Mouse (Mus musculus) embryo, embryonic 11.5 days (tissue): ENCODE data around the gene Snd1.

Experiments
- DNase-seq: peaks from one replicate; pipeline ENCODE4 v3.0.0-alpha.2; 2012; ENCODE audit warnings: low read depth, low spot score

Gene Snd1

DNA sequence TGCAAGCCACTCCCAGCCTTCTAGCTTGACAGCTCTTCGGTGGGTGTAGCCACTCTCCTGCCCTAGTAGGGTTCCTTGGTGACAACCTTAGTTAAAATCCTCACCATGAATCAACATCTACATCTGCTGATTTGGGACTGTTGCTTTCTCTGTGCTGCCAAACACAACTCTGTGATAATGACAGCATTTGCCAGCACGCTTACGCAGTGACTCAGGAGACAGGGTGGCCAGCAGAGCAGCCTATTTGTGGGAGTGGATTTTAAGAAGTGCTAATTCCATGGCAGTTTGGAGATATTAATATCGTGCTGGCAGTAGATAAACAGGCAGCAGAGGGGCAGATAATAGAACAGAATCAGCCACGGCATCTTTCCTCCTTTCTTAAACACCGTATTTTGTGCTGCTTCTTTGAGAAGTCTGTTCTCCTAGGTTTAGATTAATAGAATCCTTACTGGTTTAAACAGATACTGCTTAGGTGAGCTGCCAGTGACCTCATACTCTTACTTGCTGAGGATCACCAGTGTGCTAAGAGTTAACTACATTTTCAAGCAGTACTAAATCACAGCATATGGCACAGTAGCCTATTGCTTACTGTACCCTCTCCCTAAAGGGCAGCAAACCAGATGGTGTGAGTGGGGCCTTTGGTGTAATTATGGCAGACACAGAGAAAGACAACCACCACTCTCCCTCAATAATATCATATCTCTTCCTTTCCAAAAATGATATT, 230.6 kb downstream of the Snd1 start:
- no peak for DNase-seq

DNA sequence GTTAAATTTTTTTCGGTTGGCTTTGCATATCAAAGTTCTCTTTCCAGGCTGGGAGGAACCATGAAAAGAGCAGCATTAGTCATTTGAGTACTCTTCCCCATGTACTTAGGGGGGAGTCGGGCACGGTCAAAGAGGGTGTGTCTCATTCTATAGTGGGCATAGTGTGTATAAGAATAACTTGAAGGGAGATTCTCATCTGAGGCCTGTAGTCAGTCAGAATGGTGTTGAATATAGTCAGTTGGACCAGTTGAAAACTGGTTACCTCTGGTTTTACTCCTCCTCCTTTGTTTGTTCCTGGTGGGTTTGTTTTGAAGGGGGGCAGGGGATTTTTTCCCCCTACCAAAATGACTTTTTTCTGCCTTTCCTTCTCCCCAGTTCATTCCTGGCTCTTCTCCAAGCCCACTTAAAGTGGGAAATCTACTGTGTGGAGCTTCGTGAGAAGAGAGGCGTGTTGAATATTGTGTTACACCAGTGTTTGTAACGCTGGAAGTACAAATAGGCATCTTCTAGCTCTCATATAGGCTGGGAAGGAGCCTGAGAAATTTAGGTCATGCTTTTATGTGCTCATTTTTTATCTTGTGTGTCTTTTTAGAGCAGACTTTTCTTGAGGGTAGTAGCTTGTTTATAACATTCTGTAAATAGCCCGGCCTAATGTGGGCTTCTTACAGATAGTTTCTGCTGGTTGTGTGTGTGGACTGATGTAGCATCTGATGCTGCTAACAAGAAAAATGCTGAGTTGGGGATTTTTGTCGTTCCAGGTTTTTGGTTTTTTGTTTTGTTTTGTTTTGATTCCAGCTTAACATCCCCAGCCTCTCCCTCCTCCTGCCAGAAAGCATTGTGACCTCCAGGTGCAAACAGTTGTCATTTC, 231.4 kb downstream of the Snd1 start:
- no peak for DNase-seq

DNA sequence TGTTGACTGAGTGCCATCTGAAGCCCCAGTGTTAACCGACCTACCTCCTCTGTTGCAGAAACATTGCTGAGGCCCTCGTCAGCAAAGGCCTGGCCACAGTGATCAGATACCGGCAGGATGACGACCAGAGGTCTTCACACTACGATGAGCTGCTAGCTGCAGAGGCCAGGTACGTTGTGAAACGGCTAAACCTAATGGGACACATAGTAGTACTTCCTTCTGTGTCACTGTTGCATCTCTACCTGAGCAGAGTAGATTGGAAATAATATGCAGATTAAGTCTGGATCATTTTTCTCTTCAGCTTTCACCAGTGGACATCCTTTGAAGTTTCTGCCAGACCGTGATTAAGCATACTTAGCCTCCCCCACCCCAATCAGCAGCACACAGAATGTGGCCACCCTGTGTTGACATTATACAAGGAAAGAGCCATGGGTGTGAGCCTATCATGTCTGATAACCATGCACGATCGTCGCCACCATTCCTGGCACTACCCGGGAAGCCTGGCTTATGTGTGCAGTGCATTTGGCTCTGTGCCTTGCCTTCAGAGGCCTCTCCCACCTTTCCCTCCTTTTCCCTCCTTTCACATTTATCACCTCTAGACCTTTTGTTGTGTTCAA, 232.1 kb downstream of the Snd1 start:
- no peak for DNase-seq

DNA sequence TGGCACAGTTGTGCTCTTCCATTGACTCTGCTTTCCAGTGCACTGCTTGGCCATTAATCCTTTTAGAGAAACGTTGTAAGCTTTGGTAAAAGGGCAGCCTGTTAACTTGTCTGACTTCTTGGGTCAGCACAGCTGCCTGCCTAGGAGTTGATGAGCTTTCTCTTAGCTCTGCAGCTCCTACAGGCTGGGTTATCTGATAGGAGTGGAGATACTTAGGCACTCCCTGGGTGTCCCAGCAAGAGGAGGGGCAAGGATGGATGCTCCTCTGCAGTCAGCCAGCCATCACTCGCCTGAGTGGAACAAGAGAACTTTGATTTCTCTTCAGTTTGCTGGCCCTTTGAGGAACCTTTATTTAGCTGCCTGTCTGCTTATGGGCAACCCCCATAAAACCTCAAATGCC, 235.1 kb downstream of the Snd1 start:
- no peak for DNase-seq

DNA sequence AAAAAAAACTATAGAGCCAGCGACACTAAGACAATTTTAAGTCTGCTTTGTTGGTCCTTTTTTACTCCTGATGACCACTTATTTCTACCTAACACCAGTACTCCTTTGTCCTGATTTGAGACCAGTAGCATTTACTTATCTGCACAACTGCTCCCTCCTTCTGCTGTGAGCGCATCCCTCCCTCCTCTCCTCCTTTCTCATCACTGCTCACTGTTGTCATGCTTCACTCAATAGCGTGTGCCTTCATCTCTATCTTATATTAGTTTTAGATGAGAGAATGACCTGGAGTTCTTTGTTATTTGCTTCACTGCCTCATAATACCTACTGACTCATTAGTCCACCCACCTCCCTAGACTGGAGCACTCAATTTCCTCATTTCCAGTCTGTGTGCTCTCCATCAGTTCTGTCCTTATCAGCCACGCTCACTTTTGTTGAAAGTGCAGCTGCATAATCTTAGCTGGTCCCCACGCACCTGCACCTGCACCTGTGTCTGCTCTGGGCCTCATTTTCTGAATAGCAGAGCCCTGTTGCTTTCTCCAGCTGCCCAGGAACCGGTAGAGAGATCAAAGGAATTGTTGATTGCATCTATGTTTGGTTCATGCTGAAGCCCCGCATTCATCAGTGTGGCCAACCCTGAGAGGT, 242.4 kb downstream of the Snd1 start:
- DNase-seq = no peak

DNA sequence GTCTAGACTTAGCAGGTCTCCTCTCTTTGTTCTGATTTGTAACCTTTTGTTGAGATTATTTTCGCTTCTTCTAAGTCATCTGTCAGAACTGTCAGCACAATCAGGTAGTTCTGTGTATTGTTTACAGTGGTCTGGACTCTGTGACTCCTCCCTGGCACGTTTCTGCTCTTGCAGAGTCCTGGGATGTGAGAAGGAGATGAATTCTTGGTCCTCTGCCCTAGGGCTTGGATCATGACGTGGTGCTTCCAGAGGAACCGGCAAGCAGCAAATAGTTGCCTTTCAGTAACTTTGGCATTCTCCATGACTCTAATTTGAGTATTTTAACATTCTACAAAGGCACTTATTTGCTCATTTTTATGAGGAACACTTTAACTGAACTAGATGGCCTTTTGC, 242.9 kb downstream of the Snd1 start:
- DNase-seq = no peak

DNA sequence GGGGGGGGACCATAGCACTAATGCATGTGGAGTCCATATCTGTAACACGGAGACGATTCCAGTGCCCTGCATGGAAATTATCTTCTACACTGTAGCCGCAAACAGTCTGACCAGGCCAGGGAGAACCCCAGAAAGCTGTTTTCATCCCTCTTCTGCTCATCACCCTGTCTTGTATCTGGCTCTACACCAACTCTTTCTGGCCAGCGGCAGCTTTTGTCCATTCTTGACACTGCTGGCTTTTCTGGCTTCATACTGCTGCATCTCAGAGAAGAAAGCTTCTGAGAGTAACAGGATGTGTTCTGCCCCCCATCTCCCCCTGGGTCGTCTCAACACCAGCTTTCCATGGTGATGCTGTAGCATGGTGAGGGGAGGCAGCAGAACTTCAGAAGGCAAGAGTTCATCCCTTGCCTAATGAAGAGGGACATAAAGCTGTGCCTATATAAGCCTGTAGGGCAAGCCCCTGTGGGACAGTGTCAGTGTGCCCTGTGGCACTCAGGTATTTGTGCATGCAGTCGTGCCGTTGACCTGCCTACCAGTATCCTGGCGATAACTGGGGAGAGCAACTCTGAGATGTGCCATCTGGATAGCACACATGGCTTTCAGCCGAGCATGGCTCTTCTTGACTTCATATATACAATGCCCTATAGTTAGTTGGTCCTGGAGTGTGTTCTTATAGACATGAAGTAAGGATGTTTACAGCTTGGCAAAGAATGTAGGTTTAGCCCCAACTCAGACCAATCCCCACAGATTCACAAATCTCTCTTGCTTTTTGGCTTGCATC, 245.6 kb downstream of the Snd1 start:
- DNase-seq = no peak

DNA sequence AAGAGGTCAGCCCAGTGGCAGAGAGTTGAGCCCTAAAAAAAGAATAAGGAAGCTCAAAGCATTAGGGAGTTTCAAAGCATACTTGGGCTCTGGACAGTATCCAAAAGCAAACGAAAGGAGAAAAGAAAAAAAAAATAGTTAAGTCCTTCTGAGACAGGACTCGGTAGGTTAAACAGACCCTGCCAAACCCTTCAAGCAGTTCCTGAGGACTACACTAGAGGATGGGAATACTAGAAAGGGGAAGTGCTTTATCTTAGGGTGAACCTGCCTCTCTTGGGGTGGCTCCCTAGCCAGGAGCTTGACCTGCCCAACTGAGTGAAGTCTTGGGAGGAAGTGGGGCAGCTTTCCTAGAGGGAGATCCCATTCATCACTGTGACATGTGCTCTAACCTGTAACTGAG, 248.1 kb downstream of the Snd1 start:
- no peak for DNase-seq

DNA sequence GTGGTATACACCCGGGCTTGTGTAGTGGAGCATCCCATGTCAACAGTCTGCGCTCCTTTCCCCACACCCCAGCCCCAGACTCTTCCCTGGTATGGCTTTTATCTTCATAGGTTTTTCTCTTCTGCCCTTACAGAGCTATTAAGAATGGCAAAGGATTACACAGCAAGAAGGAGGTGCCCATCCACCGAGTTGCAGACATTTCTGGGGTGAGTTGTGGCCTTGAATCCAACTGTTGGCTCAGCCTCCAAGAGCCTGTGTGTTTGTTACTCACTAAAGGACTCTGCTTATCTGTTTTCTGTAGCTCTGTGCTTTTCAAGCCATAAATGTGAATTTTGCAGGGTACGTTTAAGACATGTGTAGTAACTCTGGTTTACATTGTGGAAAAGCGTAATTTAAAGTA, 249.8 kb downstream of the Snd1 start:
- DNase-seq = no peak

DNA sequence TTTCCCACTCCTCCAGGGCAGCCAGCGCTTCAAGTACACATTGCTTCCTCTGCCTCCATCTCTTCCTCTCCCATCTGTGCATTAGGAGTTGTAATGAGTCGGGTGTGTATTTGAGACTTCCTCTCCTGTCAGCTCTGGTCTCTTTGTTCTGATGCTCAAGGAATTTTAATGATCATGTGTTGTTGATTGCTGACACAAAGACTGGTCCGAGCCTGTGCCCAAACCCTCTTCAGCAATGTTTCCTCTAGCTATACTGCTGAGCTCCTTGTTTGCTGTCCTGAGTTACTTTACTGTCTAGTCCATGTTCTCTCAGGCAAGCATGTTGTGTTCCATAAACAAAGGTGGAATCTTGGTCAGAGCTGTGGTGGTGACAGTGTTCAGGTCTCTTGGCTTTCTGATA, 254.3 kb downstream of the Snd1 start:
- DNase-seq = no peak

DNA sequence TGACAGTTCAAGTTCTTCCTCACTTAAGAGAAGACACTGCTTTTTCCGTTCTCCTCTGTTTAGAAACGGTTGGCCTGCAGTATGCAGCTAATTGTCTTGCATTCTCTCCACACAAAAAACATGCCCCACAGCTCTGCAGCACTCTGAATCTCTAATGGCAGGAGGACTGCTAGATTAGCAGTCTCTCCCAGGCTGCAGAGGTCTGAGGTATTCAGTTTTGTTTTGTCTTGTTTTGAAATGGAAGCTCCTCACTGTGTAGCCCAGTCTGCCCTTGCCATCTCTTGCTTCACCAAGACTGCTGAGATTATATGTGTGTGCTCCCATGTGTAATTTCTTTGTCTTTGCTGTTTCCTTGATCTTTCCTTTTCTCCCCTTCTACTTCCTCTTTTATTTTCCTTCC, 254.7 kb downstream of the Snd1 start:
- DNase-seq = no peak

DNA sequence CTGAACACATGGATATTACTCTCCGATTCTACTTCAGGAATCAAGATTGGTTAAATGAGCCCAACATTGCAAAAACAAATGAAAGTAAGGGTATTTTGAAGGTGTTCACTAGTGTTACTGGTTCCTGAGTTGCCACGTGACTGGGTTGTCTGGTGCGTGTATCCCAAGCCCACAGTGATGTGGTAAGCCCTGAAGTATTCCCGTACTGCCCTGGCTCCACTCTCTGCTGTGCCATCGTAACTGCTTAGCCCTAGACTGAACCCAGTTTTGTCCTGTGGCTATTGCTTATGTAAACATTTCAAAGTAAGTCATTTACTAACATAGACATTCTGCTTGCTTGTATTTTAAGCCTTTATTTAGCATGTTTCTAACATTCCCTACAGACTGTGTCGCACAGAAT, 256.3 kb downstream of the Snd1 start:
- no peak for DNase-seq

DNA sequence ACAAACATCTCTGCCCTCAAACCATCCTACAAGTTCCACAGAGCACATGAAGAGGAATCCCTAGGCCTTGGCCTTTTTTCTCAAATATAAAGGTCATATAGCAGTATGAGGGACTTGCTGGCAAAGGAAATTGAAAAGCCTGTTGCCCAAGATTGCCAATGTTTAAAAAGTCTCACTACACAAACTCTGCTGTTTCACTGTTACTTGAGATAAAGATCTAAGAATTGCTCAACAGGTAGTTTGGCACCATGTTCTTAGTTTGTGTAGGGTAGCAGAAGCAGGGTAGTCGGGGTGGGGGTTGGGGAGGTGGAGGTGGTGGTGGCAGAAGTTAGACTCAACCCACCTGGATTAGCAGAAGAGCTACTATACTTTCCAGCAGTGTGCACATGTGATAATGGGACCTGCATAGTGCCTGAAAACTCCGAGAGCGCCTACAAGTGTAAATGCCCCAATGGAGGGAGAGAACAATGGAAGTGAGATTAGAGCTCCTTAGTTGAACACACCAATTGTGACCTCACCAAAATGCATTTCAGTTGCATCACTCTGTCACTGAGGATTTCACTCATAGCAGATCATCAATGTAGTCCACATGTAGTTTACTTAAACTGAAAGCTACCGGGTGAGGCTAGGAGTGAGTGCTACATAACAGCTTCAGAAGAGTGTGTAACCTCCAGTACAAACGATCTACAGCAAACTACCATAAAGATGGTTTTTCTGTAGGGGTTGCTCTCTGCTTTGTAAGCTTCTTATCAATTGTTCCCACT, 259.1 kb downstream of the Snd1 start:
- no peak for DNase-seq

DNA sequence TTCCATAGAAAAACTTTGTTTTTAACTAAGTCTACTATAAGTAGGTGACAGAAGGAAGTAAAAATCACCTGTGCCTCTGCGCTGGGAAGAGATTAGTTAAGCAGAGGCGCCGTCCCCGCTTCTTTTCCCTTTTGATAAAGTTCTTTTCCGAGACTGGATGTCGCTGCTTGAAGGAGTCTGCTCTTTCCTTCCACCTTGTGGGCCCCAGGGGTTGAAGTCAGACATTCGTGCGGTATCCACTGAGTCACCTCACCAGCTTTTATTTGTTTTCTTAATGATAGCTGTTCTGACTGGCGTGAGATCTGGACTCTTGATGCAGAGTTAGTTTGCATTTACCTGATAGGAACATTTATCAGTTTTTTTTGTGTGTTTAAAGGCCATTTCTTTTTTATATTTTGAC, 260.2 kb downstream of the Snd1 start:
- no peak for DNase-seq

DNA sequence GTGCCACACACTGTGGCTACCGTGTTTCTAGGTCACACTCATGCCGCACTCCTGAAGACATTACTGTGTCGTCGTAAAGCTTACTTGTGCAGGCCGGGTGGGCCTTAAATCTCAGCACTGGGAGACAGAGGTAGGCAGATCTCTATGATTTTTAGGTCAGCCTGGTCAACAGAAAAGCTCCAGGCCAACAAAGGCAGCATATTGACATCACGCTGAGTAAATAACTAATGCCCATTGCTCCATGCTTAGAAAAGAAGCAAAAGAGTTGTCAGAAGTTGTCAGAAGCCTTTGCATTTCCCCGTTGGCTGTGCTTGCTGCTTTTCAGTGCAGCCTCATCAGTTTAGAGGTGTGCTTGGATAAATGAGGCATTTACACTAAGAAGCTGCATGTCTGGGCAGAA, 261.7 kb downstream of the Snd1 start:
- DNase-seq = no peak

DNA sequence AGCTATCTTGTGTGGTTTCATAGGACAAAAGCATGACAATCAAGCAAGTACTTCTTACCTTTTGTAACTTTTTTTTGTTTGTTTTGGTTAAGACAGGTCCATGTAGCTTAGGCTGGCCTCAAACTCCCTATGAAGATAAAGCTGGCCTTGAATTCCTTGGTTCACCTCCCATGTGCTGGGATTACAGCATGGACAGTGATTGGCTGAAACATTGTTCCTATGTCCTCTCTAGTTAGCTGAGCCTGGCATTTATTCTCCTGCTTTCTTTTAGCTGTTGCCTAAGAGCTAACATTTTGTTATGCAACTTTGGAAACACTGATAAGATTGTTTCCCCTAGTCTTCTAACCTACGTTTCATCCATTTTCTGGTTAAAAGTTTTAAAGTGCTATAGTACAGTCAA, 262.7 kb downstream of the Snd1 start:
- no peak for DNase-seq

DNA sequence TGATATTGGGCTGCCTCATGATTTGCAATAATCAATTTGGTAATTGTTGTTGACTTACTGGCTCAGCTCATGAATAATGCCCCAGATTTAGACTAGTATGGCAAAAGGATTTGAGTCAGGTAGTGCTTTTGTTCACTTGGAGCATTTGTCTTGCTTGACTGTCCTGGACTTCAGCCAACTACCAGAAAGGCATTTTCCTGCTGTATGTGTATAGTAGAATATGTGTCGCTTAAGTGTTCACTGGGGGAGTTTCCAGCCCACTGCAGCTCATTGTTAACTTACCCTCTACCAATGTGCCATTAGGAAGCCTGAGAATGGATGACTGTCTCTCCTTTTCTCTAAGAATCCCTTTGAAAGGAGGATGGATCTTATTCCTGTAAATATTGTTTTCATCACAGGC, 268.6 kb downstream of the Snd1 start:
- no peak for DNase-seq

DNA sequence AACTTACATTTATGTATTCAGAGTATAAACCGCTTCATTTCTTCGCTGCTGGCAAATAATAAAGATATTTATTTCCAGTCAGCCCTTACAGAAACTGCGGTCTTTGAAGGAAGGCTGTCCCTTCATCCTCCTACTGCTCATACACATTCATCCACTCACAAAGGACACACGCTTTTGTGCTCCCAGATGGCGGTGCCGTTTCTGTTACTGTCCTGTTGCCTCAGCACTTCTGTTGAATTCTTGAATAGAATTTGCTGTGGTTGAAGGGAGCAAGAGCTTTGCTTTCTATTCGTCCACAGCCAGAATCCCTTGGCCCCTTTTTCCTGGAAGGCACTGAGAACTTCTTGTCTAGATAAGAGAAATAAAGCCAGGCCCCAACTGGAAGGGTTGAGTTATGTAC, 270.9 kb downstream of the Snd1 start:
- no peak for DNase-seq

DNA sequence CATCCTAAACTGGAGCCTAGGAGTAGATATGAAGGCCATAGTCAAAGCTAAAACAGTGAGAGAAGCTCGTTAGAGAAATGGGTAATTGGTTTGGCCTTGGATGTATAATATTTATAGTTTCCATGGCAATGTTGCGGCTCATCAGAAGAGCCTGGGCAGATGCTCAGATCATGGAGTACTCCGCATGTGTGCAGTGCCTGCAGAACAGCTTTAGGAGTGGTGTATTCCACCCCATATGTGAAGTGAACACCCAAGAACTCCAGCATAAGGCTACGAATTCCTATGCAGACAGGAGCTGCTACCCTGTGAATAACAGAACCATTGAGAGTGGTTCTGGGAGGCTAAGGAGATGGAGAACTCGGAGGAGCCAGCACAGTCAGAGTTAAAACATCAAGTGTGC, 272.1 kb downstream of the Snd1 start:
- DNase-seq = no peak

DNA sequence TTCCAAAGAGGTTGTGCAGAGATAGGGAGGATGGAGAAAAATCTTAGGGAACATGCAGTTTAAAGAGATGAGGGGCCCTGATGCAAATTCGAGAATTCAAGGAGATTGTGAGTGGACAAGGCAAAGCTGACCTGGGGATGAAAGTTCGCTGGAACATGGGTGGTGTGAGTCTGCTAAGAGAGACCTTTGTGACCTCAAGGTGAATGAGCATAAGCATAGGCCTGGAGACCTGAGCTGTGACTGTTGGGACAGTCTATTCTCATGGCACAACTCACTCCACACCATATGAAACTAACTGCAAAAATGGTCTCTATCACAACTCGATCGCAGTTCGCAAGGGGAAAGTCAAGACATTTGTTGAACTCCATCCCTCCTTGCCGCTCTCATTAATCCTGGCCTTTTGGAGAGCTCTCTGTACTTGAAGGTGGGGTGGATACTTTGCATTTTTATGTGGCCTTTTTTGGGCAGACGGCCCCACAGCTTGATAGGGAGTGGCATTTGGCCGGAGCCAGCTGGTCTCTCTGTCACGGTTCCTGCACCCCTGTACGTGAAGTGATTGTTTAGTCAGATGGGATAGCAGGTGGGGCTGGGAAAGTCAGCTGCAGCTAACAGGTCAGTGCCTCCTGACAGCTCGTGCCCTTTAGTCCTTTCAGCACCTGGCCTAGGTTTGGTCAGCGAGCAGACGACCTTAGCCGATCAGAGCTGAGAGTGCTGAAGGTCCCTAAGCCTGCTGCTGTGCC, 273.2 kb downstream of the Snd1 start:
- no peak for DNase-seq
